Mouse (Mus musculus): ENCODE measurements at regions not wholly inside any gene's neighbourhood (a gene's known extent, or its start where the extent isn't known, plus 50 kb on each side); places are given as distances from the start of the nearest gene placed in this dataset.

DNA sequence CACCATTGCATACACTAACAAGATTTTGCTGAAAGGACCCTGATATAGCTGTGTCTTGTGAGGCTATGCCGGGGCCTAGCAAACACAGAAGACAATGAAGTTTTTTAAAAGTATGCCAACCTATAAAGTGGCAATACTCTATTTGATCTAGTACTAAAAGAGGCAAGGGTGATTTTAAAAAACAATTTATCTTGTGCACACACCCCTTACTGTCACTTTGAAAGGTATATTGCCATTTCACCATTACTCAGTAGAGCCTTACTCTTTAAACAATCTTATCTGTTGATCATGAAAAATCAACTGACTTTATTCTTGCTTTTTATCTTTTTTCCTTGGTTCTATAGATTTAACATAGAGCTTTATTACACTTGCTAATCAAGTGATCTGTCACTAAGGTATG is 859.1 kb upstream of the Slc10a2 start:
- TF ChIP-seq CTCF (conservative IDR thresholded peaks at IDR 0.05; ENCODE audit: insufficient read depth, insufficient read length, low read depth, low read length) (no peak), POLR2A (IDR thresholded peaks at IDR 0.05; ENCODE audit: low read depth, low read length) (no peak)

All from kidney, adult 2 months (tissue).